Mouse (Mus musculus): Measurements from ENCODE around the gene Odf4. TPM values are rescaled to one million over a fixed set of nuclear protein-coding genes. Genes with fewer than 3 reads are reported as not detected.

Odf4 gene
- polyA plus RNA-seq, 1 experiment from 2014 or later = 1.3 TPM

DNA sequence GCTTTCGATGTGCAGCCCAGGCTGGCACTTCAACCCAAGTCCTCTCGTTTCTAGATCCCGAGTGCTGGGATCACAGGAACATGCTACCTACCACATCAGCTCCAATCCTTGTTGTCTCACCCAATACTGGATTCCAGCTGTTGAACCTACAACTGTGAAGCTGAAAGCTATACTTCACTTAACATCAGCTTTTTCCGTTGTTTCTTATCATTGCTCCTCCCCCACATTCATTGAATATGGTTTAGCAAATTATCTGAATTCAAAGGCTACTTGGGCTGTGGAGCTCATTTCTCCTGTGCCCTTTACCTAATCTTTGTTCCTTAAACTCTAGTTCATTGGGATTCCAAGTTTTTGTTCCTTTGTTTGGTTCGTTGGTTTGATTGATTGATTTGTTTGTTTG is 48.1 kb downstream of the Odf4 start:
- Histone ChIP-seq H3K27ac (ENCODE audit: low read depth, low read length) (no peak overlapping the region), H3K4me2 (ENCODE audit: low read depth, low read length) (no peak overlapping the region), H3K27me3 (ENCODE audit: control insufficient read depth, insufficient read depth, low read length) (no peaks in the 10 kb centered on the region), H3K9me3 (ENCODE audit: control insufficient read depth, low read length) (no peaks in the 10 kb centered on the region), H3K4me1 (ENCODE audit: control insufficient read depth, insufficient read depth, low read length) (no peaks in the 10 kb centered on the region), H3K4me3 (ENCODE audit: low read depth, low read length) (no peak overlapping the region), H3K36me3 (ENCODE audit: control insufficient read depth, insufficient read depth, low read length) (no peaks in the 10 kb centered on the region), H3K9ac (replicated peaks; ENCODE audit: low read depth, low read length) (no peak overlapping the region)
- WGBS = 93% methylated on average over 5 of the region's 5 CpGs
- no peak for ATAC-seq (ENCODE audit: low read depth)

DNA sequence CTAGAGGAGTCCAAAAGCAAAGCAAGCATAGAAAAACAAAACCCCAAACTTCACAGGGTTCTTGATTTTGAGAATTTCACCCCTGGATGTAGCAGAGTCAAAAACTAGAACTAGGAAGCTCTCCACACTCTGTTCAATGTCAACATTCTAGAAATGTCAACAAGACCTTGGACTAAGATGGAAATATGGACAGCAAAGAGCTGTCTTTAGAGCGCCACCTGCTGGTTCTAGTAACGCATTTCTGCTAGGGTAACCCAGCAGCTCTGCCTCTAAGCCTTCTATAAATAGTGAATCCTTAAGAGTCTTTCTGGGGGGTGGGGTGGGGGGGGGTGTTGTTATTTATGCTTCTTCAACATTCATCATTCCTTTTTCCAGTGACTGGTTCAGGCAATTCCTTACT is 52.0 kb downstream of the Odf4 start:
- no peak overlapping the region for H3K9ac ChIP-seq (replicated peaks; ENCODE audit: low read depth, low read length)
- no peaks in the 10 kb centered on the region for H3K4me1 ChIP-seq (ENCODE audit: control insufficient read depth, insufficient read depth, low read length)
- WGBS = 0% methylated on average over 2 of the region's 2 CpGs
- no peak for ATAC-seq (ENCODE audit: low read depth)
- H3K36me3 ChIP-seq (ENCODE audit: control insufficient read depth, insufficient read depth, low read length) = no peaks in the 10 kb centered on the region
- no peak overlapping the region for H3K4me2 ChIP-seq (ENCODE audit: low read depth, low read length)
- H3K27me3 ChIP-seq (ENCODE audit: control insufficient read depth, insufficient read depth, low read length) = no peaks in the 10 kb centered on the region
- no peak overlapping the region for H3K27ac ChIP-seq (ENCODE audit: low read depth, low read length)
- no peak overlapping the region for H3K4me3 ChIP-seq (ENCODE audit: low read depth, low read length)
- no peaks in the 10 kb centered on the region for H3K9me3 ChIP-seq (ENCODE audit: control insufficient read depth, low read length)

Other genes with a start within 250 kb of the Odf4 start
- 92.2 and 112 TPM in 2 replicates for gene Myh10, start 235.5 kb downstream of the Odf4 start, polyA plus RNA-seq (2014; fragmentation: Nextera tagmentation; extraction: Ambion mirVana)
- gene Ndel1, start 55.2 kb downstream of the Odf4 start, polyA plus RNA-seq (2014; fragmentation: Nextera tagmentation; extraction: Ambion mirVana) = 96.3 and 109 TPM in 2 replicates
- gene Rnf222, start 38.5 kb downstream of the Odf4 start, polyA plus RNA-seq (2014; fragmentation: Nextera tagmentation; extraction: Ambion mirVana) = not detected in 2 replicates
- 594 and 606 TPM in 2 replicates for gene Rpl26, start 25.5 kb downstream of the Odf4 start, polyA plus RNA-seq (2014; fragmentation: Nextera tagmentation; extraction: Ambion mirVana)
- gene Arhgef15, start 30.4 kb upstream of the Odf4 start, polyA plus RNA-seq (2014; fragmentation: Nextera tagmentation; extraction: Ambion mirVana) = 20.4 and 24.7 TPM in 2 replicates
- 1.6 and 2.2 TPM in 2 replicates for gene Slc25a35, start 41.0 kb upstream of the Odf4 start, polyA plus RNA-seq (2014; fragmentation: Nextera tagmentation; extraction: Ambion mirVana)
- 25.5 and 30.6 TPM in 2 replicates for gene Rangrf, start 48.1 kb upstream of the Odf4 start, polyA plus RNA-seq (2014; fragmentation: Nextera tagmentation; extraction: Ambion mirVana)
- 16.0 and 16.5 TPM in 2 replicates for gene Pfas, start 81.4 kb upstream of the Odf4 start, polyA plus RNA-seq (2014; fragmentation: Nextera tagmentation; extraction: Ambion mirVana)
- 51.8 and 59.3 TPM in 2 replicates for gene Ctc1, start 88.8 kb upstream of the Odf4 start, polyA plus RNA-seq (2014; fragmentation: Nextera tagmentation; extraction: Ambion mirVana)
- gene Aurkb, start 118.6 kb upstream of the Odf4 start, polyA plus RNA-seq (2014; fragmentation: Nextera tagmentation; extraction: Ambion mirVana) = 8.7 and 12.8 TPM in 2 replicates
- 16.1 and 17.7 TPM in 2 replicates for gene Borcs6, start 132.6 kb upstream of the Odf4 start, polyA plus RNA-seq (2014; fragmentation: Nextera tagmentation; extraction: Ambion mirVana)
- gene Tmem107, start 143.7 kb upstream of the Odf4 start, polyA plus RNA-seq (2014; fragmentation: Nextera tagmentation; extraction: Ambion mirVana) = 24.7 and 27.7 TPM in 2 replicates
- gene Vamp2, start 161.4 kb upstream of the Odf4 start, polyA plus RNA-seq (2014; fragmentation: Nextera tagmentation; extraction: Ambion mirVana) = 337 and 385 TPM in 2 replicates
- gene Per1, start 168.1 kb upstream of the Odf4 start, polyA plus RNA-seq (2014; fragmentation: Nextera tagmentation; extraction: Ambion mirVana) = 6.5 and 9.4 TPM in 2 replicates
- gene Hes7, start 193.3 kb upstream of the Odf4 start, polyA plus RNA-seq (2014; fragmentation: Nextera tagmentation; extraction: Ambion mirVana) = 0.43 and 0.52 TPM in 2 replicates
- gene 9130213A22Rik, start 195.5 kb upstream of the Odf4 start, polyA plus RNA-seq (2014; fragmentation: Nextera tagmentation; extraction: Ambion mirVana) = 0.33 and 0.48 TPM in 2 replicates
- 2.2 and 5.0 TPM in 2 replicates for gene Aloxe3, start 198.8 kb upstream of the Odf4 start, polyA plus RNA-seq (2014; fragmentation: Nextera tagmentation; extraction: Ambion mirVana)
- gene Alox12b, start 229.9 kb upstream of the Odf4 start, polyA plus RNA-seq (2014; fragmentation: Nextera tagmentation; extraction: Ambion mirVana) = 0.43 and 0.67 TPM in 2 replicates